Mouse (Mus musculus): ENCODE measurements around the gene Itga5. TPM values are rescaled to one million over a fixed set of nuclear protein-coding genes. Genes with fewer than 3 reads are reported as not detected.

Itga5 gene
- polyA plus RNA-seq, 1 experiment from 2014 or later = 63.4 TPM

Small RNA genes within 50 kb of the gene (microRNA-seq; reads per million reads assigned to microRNA genes)
- gene Mir6963 (ENCODE audit: borderline number of aligned reads) = not detected

Other genes with a start within 250 kb of the Itga5 start
- 14.9 and 18.4 TPM in 2 replicates for gene Smug1, start 199.7 kb downstream of the Itga5 start, polyA plus RNA-seq (2014; fragmentation: Nextera tagmentation; extraction: Ambion mirVana)
- 112 and 126 TPM in 2 replicates for gene Cbx5, start 126.9 kb downstream of the Itga5 start, polyA plus RNA-seq (2014; fragmentation: Nextera tagmentation; extraction: Ambion mirVana)
- gene Hnrnpa1, start 126.3 kb downstream of the Itga5 start, polyA plus RNA-seq (2014; fragmentation: Nextera tagmentation; extraction: Ambion mirVana) = 573 and 661 TPM in 2 replicates
- 2.1 and 2.5 TPM in 2 replicates for gene Nfe2, start 108.4 kb downstream of the Itga5 start, polyA plus RNA-seq (2014; fragmentation: Nextera tagmentation; extraction: Ambion mirVana)
- 274 and 289 TPM in 2 replicates for gene Copz1, start 94.0 kb downstream of the Itga5 start, polyA plus RNA-seq (2014; fragmentation: Nextera tagmentation; extraction: Ambion mirVana)
- 0.13 and 0.47 TPM in 2 replicates for gene Gpr84, start 56.2 kb downstream of the Itga5 start, polyA plus RNA-seq (2014; fragmentation: Nextera tagmentation; extraction: Ambion mirVana)
- 18.4 and 19.0 TPM in 2 replicates for gene Zfp385a, start 26.7 kb downstream of the Itga5 start, polyA plus RNA-seq (2014; fragmentation: Nextera tagmentation; extraction: Ambion mirVana)
- gene Gtsf1, start 63.7 kb upstream of the Itga5 start, polyA plus RNA-seq (2014; fragmentation: Nextera tagmentation; extraction: Ambion mirVana) = not detected in 2 replicates
- not detected in 2 replicates for gene Gtsf2, start 81.7 kb upstream of the Itga5 start, polyA plus RNA-seq (2014; fragmentation: Nextera tagmentation; extraction: Ambion mirVana)
- gene Nckap1l, start 87.0 kb upstream of the Itga5 start, polyA plus RNA-seq (2014; fragmentation: Nextera tagmentation; extraction: Ambion mirVana) = 4.6 and 5.0 TPM in 2 replicates
- 6.1 and 7.2 TPM in 2 replicates for gene Pde1b, start 136.3 kb upstream of the Itga5 start, polyA plus RNA-seq (2014; fragmentation: Nextera tagmentation; extraction: Ambion mirVana)
- 16.7 and 18.1 TPM in 2 replicates for gene Ppp1r1a, start 171.2 kb upstream of the Itga5 start, polyA plus RNA-seq (2014; fragmentation: Nextera tagmentation; extraction: Ambion mirVana)
- not detected in 2 replicates for gene Glycam1, start 198.3 kb upstream of the Itga5 start, polyA plus RNA-seq (2014; fragmentation: Nextera tagmentation; extraction: Ambion mirVana)

All from embryonic facial prominence, embryonic 14.5 days (tissue).